Mouse (Mus musculus): ENCODE results near the gene Ampd3.

Ampd3 gene

GRCm38 (mm10) chr7:110834522-110834921 is 66.5 kb downstream of the Ampd3 start:
- no peak for DNase-seq (ENCODE audit: low read depth)

- no peak for DNase-seq (ENCODE audit: low read depth)
Observed at GRCm38 (mm10) chr7:110840332-110840731, 72.3 kb downstream of the Ampd3 start.

- peak; percentile 96 for DNase-seq (ENCODE audit: low read depth)
Observed at GRCm38 (mm10) chr7:110843916-110844874, 76.2 kb downstream of the Ampd3 start, which contains the start of gene Rnf141. Rnf141 (minus strand) TSS chr7:110844457.

GRCm38 (mm10) chr7:110847321-110847720 is 79.3 kb downstream of the Ampd3 start:
- peak; percentile 61 for DNase-seq (ENCODE audit: low read depth)

- no peak for DNase-seq (ENCODE audit: low read depth)
Observed at GRCm38 (mm10) chr7:110848371-110848770, 80.4 kb downstream of the Ampd3 start.

- no peak for DNase-seq (ENCODE audit: low read depth)
Observed at GRCm38 (mm10) chr7:110851541-110852203, 83.7 kb downstream of the Ampd3 start.

- no peak for DNase-seq (ENCODE audit: low read depth)
Observed at GRCm38 (mm10) chr7:110853611-110854010, 85.6 kb downstream of the Ampd3 start.

GRCm38 (mm10) chr7:110854519-110854918 is 86.5 kb downstream of the Ampd3 start:
- no peak for DNase-seq (ENCODE audit: low read depth)

GRCm38 (mm10) chr7:110854927-110855546 is 87.0 kb downstream of the Ampd3 start:
- DNase-seq (ENCODE audit: low read depth) = no peak

- DNase-seq (ENCODE audit: low read depth) = no peak
Observed at GRCm38 (mm10) chr7:110855604-110856003, 87.6 kb downstream of the Ampd3 start.

GRCm38 (mm10) chr7:110860129-110860528 is 92.1 kb downstream of the Ampd3 start:
- no peak for DNase-seq (ENCODE audit: low read depth)
